Mouse (Mus musculus): ENCODE measurements around the gene Atp6v1e1. TPM values are rescaled to one million over a fixed set of nuclear protein-coding genes. Genes with fewer than 3 reads are reported as not detected.
"Not testable (repeated sequence)": the region's sequence is repeated elsewhere in the genome, so short reads cannot be mapped to it uniquely, and the experiment has no call there.

Atp6v1e1 gene
- 283 and 326 TPM in 2 replicates for polyA plus RNA-seq (2015; fragmentation: Nextera tagmentation; extraction: Ambion mirVana)

- Histone ChIP-seq H3K4me3 (replicated peaks) (peak within 1 kb of the TSS; percentile 98), H3K9ac (replicated peaks) (peak within 1 kb of the TSS; percentile 78), H3K27me3 (replicated peaks) (0 out of 2 replicates have a peak, but pooled peaks cover under 1% of the 10 kb centered on the region), H3K36me3 (peaks cover 17% of the 10 kb centered on the region), H3K4me1 (peaks cover 31% of the 10 kb centered on the region), H3K27ac (replicated peaks) (peak within 1 kb of the TSS; percentile 91), H3K4me2 (peak within 1 kb of the TSS; percentile 75), H3K9me3 (replicated peaks) (no peaks in the 10 kb centered on the region)
- under 1% methylated on average over 41 of the region's 41 CpGs for WGBS
- ATAC-seq (ENCODE audit: low FRiP score) = peak; percentile 96
Measured at GRCm38 (mm10) chr6:120822307-120822928, at the start of gene Atp6v1e1. TSS of gene Atp6v1e1 (minus strand) at chr6:120822793.

GRCm38 (mm10) chr6:120871286-120871685 lies 48.7 kb upstream of the Atp6v1e1 start:
- Histone ChIP-seq H3K27ac (replicated peaks) (no peak overlapping the region), H3K36me3 (peaks cover 12% of the 10 kb centered on the region), H3K4me1 (no peaks in the 10 kb centered on the region), H3K4me3 (replicated peaks) (no peak overlapping the region), H3K9ac (replicated peaks) (no peak overlapping the region), H3K4me2 (no peak overlapping the region), H3K27me3 (replicated peaks) (no peaks in the 10 kb centered on the region), H3K9me3 (replicated peaks) (no peaks in the 10 kb centered on the region)
- no peak for ATAC-seq (ENCODE audit: low FRiP score)
- 85% methylated on average over 2 of the region's 2 CpGs for WGBS

GRCm38 (mm10) chr6:120868824-120869223 lies 46.2 kb upstream of the Atp6v1e1 start:
- Histone ChIP-seq H3K27me3 (replicated peaks) (no peaks in the 10 kb centered on the region), H3K4me1 (0 out of 2 replicates have a peak, but pooled peaks cover 2% of the 10 kb centered on the region), H3K9me3 (replicated peaks) (no peaks in the 10 kb centered on the region), H3K4me2 (no peak overlapping the region), H3K27ac (replicated peaks) (no peak overlapping the region), H3K36me3 (peaks cover 19% of the 10 kb centered on the region), H3K9ac (replicated peaks) (no peak overlapping the region), H3K4me3 (replicated peaks) (no peak overlapping the region)
- 81% methylated on average over 1 of the region's 1 CpGs for WGBS
- ATAC-seq (ENCODE audit: low FRiP score) = no peak

GRCm38 (mm10) chr6:120866051-120866814 lies 43.6 kb upstream of the Atp6v1e1 start:
- Histone ChIP-seq H3K27me3 (replicated peaks) (no peaks in the 10 kb centered on the region), H3K9me3 (replicated peaks) (no peaks in the 10 kb centered on the region), H3K27ac (replicated peaks) (no peak overlapping the region), H3K36me3 (peaks cover 19% of the 10 kb centered on the region), H3K9ac (replicated peaks) (no peak overlapping the region), H3K4me3 (replicated peaks) (no peak overlapping the region), H3K4me1 (0 out of 2 replicates have a peak, but pooled peaks cover 2% of the 10 kb centered on the region), H3K4me2 (no peak overlapping the region)
- 88% methylated on average over 9 of the region's 9 CpGs for WGBS
- no peak for ATAC-seq (ENCODE audit: low FRiP score)

GRCm38 (mm10) chr6:120860079-120860478 lies 37.5 kb upstream of the Atp6v1e1 start:
- no peaks in the 10 kb centered on the region for H3K27me3 ChIP-seq (replicated peaks)
- 98% methylated on average over 3 of the region's 3 CpGs for WGBS
- H3K9me3 ChIP-seq (replicated peaks) = no peaks in the 10 kb centered on the region
- H3K36me3 ChIP-seq = peaks cover 13% of the 10 kb centered on the region
- no peak overlapping the region for H3K9ac ChIP-seq (replicated peaks)
- H3K27ac ChIP-seq (replicated peaks) = no peak overlapping the region
- H3K4me3 ChIP-seq (replicated peaks) = no peak overlapping the region
- ATAC-seq (ENCODE audit: low FRiP score) = no peak
- H3K4me2 ChIP-seq = no peak overlapping the region
- peaks cover 6% of the 10 kb centered on the region; the same call in 1 of the 2 replicates for H3K4me1 ChIP-seq

GRCm38 (mm10) chr6:120858217-120858711 lies 35.7 kb upstream of the Atp6v1e1 start:
- Histone ChIP-seq H3K4me2 (no peak overlapping the region), H3K36me3 (peaks cover 21% of the 10 kb centered on the region), H3K4me3 (replicated peaks) (no peak overlapping the region), H3K9me3 (replicated peaks) (no peaks in the 10 kb centered on the region), H3K27me3 (replicated peaks) (no peaks in the 10 kb centered on the region), H3K27ac (replicated peaks) (no peak overlapping the region), H3K9ac (replicated peaks) (no peak overlapping the region), H3K4me1 (peaks cover 6% of the 10 kb centered on the region; the same call in 1 of the 2 replicates)
- 33% methylated on average over 8 of the region's 8 CpGs for WGBS
- ATAC-seq (ENCODE audit: low FRiP score) = no peak; the same call in 1 of the 2 replicates

- no peaks in the 10 kb centered on the region for H3K27me3 ChIP-seq (replicated peaks)
- no peak overlapping the region for H3K9ac ChIP-seq (replicated peaks)
- H3K4me3 ChIP-seq (replicated peaks) = no peak overlapping the region
- H3K27ac ChIP-seq (replicated peaks) = no peak overlapping the region
- WGBS = 89% methylated on average over 10 of the region's 10 CpGs
- H3K36me3 ChIP-seq = peaks cover 23% of the 10 kb centered on the region
- H3K4me1 ChIP-seq = peaks cover 6% of the 10 kb centered on the region; the same call in 1 of the 2 replicates
- ATAC-seq (ENCODE audit: low FRiP score) = no peak
- H3K9me3 ChIP-seq (replicated peaks) = no peaks in the 10 kb centered on the region
- H3K4me2 ChIP-seq = no peak overlapping the region
Measured at GRCm38 (mm10) chr6:120854413-120854812, 31.8 kb upstream of the Atp6v1e1 start.

- H3K9me3 ChIP-seq (replicated peaks); H3K27me3 ChIP-seq (replicated peaks); H3K4me3 ChIP-seq (replicated peaks); ATAC-seq (ENCODE audit: low FRiP score); H3K4me2 ChIP-seq; H3K4me1 ChIP-seq; H3K27ac ChIP-seq (replicated peaks); H3K9ac ChIP-seq (replicated peaks): not testable (repeated sequence)
- H3K36me3 ChIP-seq = peaks cover 34% of the 10 kb centered on the region
Measured at GRCm38 (mm10) chr6:120850720-120851119, 28.1 kb upstream of the Atp6v1e1 start.

GRCm38 (mm10) chr6:120841754-120842153 lies 19.2 kb upstream of the Atp6v1e1 start:
- Histone ChIP-seq H3K36me3 (0 out of 2 replicates have a peak, but pooled peaks cover 6% of the 10 kb centered on the region), H3K4me2 (no peak overlapping the region), H3K9ac (replicated peaks) (no peak overlapping the region), H3K4me1 (peaks cover 13% of the 10 kb centered on the region), H3K27ac (replicated peaks) (no peak overlapping the region), H3K4me3 (replicated peaks) (no peak overlapping the region), H3K27me3 (replicated peaks) (no peaks in the 10 kb centered on the region), H3K9me3 (replicated peaks) (no peaks in the 10 kb centered on the region)
- no peak for ATAC-seq (ENCODE audit: low FRiP score)
- WGBS = 92% methylated on average over 5 of the region's 5 CpGs

- Histone ChIP-seq H3K4me3 (replicated peaks) (no peak overlapping the region), H3K9ac (replicated peaks) (no peak overlapping the region), H3K27me3 (replicated peaks) (no peaks in the 10 kb centered on the region), H3K4me1 (peaks cover 19% of the 10 kb centered on the region), H3K4me2 (no peak overlapping the region), H3K27ac (replicated peaks) (no peak overlapping the region), H3K36me3 (0 out of 2 replicates have a peak, but pooled peaks cover 6% of the 10 kb centered on the region), H3K9me3 (replicated peaks) (no peaks in the 10 kb centered on the region)
- 99% methylated on average over 7 of the region's 7 CpGs for WGBS
- ATAC-seq (ENCODE audit: low FRiP score) = no peak
Measured at GRCm38 (mm10) chr6:120840258-120840657, 17.7 kb upstream of the Atp6v1e1 start.

GRCm38 (mm10) chr6:120837152-120837530 lies 14.5 kb upstream of the Atp6v1e1 start:
- Histone ChIP-seq H3K4me1 (peaks cover 19% of the 10 kb centered on the region), H3K27ac (replicated peaks) (peak overlapping the region; percentile 97; the same call in 1 of the 2 replicates), H3K4me3 (replicated peaks) (peak overlapping the region; percentile 86), H3K9me3 (replicated peaks) (no peaks in the 10 kb centered on the region), H3K27me3 (replicated peaks) (no peaks in the 10 kb centered on the region), H3K36me3 (0 out of 2 replicates have a peak, but pooled peaks cover 6% of the 10 kb centered on the region), H3K4me2 (peak overlapping the region; percentile 77), H3K9ac (replicated peaks) (peak overlapping the region; percentile 98)
- ATAC-seq (ENCODE audit: low FRiP score) = no peak
- WGBS = 76% methylated on average over 1 of the region's 1 CpGs

Measured in neural tube, embryonic 15.5 days (tissue).